Mouse (Mus musculus): ENCODE measurements around the gene Trpm3.

DNA sequence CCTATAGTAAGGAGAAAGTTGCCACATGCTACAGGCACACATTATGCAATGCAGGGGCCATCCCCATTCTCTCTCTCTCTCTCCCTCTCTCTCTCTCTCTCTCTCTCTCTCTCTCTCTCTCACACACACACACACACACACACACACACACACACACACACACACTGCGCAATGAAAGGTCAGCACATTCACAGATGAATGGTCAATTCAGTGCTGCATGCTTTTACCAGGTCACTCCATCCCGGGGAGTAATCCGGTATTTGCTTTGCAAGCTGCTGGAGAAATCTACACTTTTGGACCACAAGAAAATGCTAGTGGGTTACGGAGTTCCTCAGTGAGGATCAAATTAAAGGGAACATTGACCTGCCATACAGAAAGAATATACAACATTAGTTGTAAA is 537.4 kb downstream of the Trpm3 start:
- no peak for TF ChIP-seq CTCF (IDR thresholded peaks at IDR 0.05)
- no peak for TF ChIP-seq EP300 (IDR thresholded peaks at IDR 0.05)

Data from lung, postnatal 0 days (tissue).